Mouse (Mus musculus): Measurements from ENCODE around the gene Gm49358.

Gm49358 gene

GRCm38 (mm10) chr10:86778398-86779116 is 14.8 kb downstream of the Gm49358 start, which contains the start of gene Nt5dc3:
Gene Nt5dc3, plus strand, starts transcription at chr10:86779005.
- DNase-seq (ENCODE audit: low spot score in 2 of 2), result peak; percentile 91 to 92

- DNase-seq (ENCODE audit: low spot score in 2 of 2), result peak in 1 of 2 experiments; percentile 11
These were observed 15.5 kb downstream of the Gm49358 start for GRCm38 (mm10) chr10:86779117-86779755.

GRCm38 (mm10) chr10:86779816-86780500 is 16.2 kb downstream of the Gm49358 start:
- no peak for DNase-seq (ENCODE audit: low spot score in 2 of 2)

- DNase-seq (ENCODE audit: low spot score in 2 of 2), result no peak
These were observed 17.9 kb downstream of the Gm49358 start for GRCm38 (mm10) chr10:86781641-86782040.

GRCm38 (mm10) chr10:86782656-86783055 is 18.9 kb downstream of the Gm49358 start:
- no peak for DNase-seq (ENCODE audit: low spot score in 2 of 2)

GRCm38 (mm10) chr10:86783561-86783960 is 19.8 kb downstream of the Gm49358 start:
- DNase-seq (ENCODE audit: low spot score in 2 of 2), result no peak

GRCm38 (mm10) chr10:86784126-86784675 is 20.4 kb downstream of the Gm49358 start:
- DNase-seq (ENCODE audit: low spot score in 2 of 2), result no peak

GRCm38 (mm10) chr10:86785396-86785795 is 21.6 kb downstream of the Gm49358 start:
- no peak for DNase-seq (ENCODE audit: low spot score in 2 of 2)

- no peak for DNase-seq (ENCODE audit: low spot score in 2 of 2)
These were observed 22.3 kb downstream of the Gm49358 start for GRCm38 (mm10) chr10:86786083-86786482.

- no peak for DNase-seq (ENCODE audit: low spot score in 2 of 2)
These were observed 24.4 kb downstream of the Gm49358 start for GRCm38 (mm10) chr10:86788193-86788592.

GRCm38 (mm10) chr10:86789146-86789672 is 25.4 kb downstream of the Gm49358 start:
- no peak for DNase-seq (ENCODE audit: low spot score in 2 of 2)

- DNase-seq (ENCODE audit: low spot score in 2 of 2), result no peak
These were observed 27.9 kb downstream of the Gm49358 start for GRCm38 (mm10) chr10:86791507-86792184.

- no peak for DNase-seq (ENCODE audit: low spot score in 2 of 2)
These were observed 29.8 kb downstream of the Gm49358 start for GRCm38 (mm10) chr10:86793509-86793951.

- no peak for DNase-seq (ENCODE audit: low spot score in 2 of 2)
These were observed 30.4 kb downstream of the Gm49358 start for GRCm38 (mm10) chr10:86794196-86794595.

GRCm38 (mm10) chr10:86794794-86795535 is 31.2 kb downstream of the Gm49358 start:
- no peak for DNase-seq (ENCODE audit: low spot score in 2 of 2)

GRCm38 (mm10) chr10:86796073-86796741 is 32.4 kb downstream of the Gm49358 start:
- DNase-seq (ENCODE audit: low spot score in 2 of 2), result no peak

- DNase-seq (ENCODE audit: low spot score in 2 of 2), result no peak
These were observed 43.6 kb downstream of the Gm49358 start for GRCm38 (mm10) chr10:86807362-86807761.

- DNase-seq (ENCODE audit: low spot score in 2 of 2), result no peak
These were observed 44.4 kb downstream of the Gm49358 start for GRCm38 (mm10) chr10:86808013-86808758.

GRCm38 (mm10) chr10:86810000-86810399 is 46.2 kb downstream of the Gm49358 start:
- DNase-seq (ENCODE audit: low spot score in 2 of 2), result no peak
